Mouse (Mus musculus) midbrain, embryonic 14.5 days (tissue): ENCODE measurements at regions not wholly inside any gene's neighbourhood (a gene's known extent, or its start where the extent isn't known, plus 50 kb on each side); places are given as distances from the start of the nearest gene placed in this dataset.

Source experiments
- ATAC-seq: fragments of 200-750 bp; cut with Nextera tagmentation; 2 replicates; pipeline ENCODE4 v1.8.0; 2017; ENCODE audit warnings: moderate number of reproducible peaks, moderate library complexity; ENCODE audit not compliant: low FRiP score, low TSS enrichment
- DNase-seq: peaks from one replicate; pipeline ENCODE4 v3.0.0-alpha.2; 2015
- H3K27ac ChIP-seq: fragments of 300-500 bp; sonication (generic); replicated peaks from 2 replicates; pipeline ENCODE4 v1.5.1; 2014; ENCODE audit warnings: mild to moderate bottlenecking, low read depth, low read length, moderate library complexity
- H3K27me3 ChIP-seq: fragments of 300-500 bp; sonication (generic); 2 replicates; pipeline ENCODE4 v1.6.1; 2014; ENCODE audit warnings: low read length, control low read depth, mixed read lengths; ENCODE audit not compliant: control insufficient read depth, insufficient read depth
- H3K36me3 ChIP-seq: fragments of 300-500 bp; sonication (generic); 2 replicates; pipeline ENCODE4 v1.6.1; 2014; ENCODE audit warnings: low read length, control low read depth; ENCODE audit not compliant: control insufficient read depth, insufficient read depth
- H3K4me1 ChIP-seq: fragments of 300-500 bp; sonication (generic); 2 replicates; pipeline ENCODE4 v1.6.1; 2014; ENCODE audit warnings: mild to moderate bottlenecking, antibody characterized with exemption, low read length, control low read depth; ENCODE audit not compliant: control insufficient read depth, insufficient read depth
- H3K4me2 ChIP-seq: fragments of 300-500 bp; sonication (generic); 2 replicates; pipeline ENCODE4 v1.6.1; 2014; ENCODE audit warnings: mild to moderate bottlenecking, low read length, moderate library complexity
- H3K4me3 ChIP-seq: fragments of 300-500 bp; sonication (generic); replicated peaks from 2 replicates; pipeline ENCODE4 v1.5.1; 2014; ENCODE audit warnings: low read depth, low read length
- H3K9ac ChIP-seq: fragments of 300-500 bp; sonication (generic); replicated peaks from 2 replicates; pipeline ENCODE4 v1.6.1; 2014; ENCODE audit warnings: mild to moderate bottlenecking, low read length, moderate library complexity
- H3K9me3 ChIP-seq: fragments of 300-500 bp; sonication (generic); 2 replicates; pipeline ENCODE4 v1.6.1; 2016; ENCODE audit warnings: low read length, control low read depth, mixed read lengths; ENCODE audit not compliant: control insufficient read depth
- WGBS: fragments of 180-500 bp; shearing (Covaris S2); extraction: QIAGEN DNeasy Blood & Tissue Kit; methylation state at CpG from one replicate; pipeline ENCODE4 v1.1.7; 2014; 5-methylcytosine and 5-hydroxymethylcytosine counted together

DNA sequence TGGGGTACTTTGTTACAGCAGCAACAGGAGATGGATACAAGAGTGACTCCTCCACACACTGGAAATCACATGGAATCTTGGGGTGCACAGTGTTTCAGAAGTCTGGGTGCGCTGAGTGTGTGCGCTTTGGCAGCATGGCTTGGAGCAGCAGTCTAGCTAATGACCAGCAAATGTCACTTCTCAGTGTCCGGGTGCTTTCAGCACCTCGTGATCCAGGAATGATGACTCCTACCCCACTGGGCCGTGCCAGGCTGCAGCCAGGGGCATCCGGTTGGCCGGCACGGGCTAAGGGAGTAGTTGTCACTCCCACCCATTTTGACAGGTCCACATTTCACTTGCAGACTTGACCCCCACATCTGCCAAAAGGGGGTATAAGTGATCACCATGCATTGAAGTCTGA lies 264.3 kb downstream of the Rps24 start:
- Histone ChIP-seq H3K4me2 (no peak overlapping the region), H3K4me3 (no peak overlapping the region), H3K36me3 (no peaks in the 10 kb centered on the region), H3K27ac (no peak overlapping the region), H3K9me3 (no peaks in the 10 kb centered on the region), H3K4me1 (no peaks in the 10 kb centered on the region), H3K9ac (no peak overlapping the region), H3K27me3 (no peaks in the 10 kb centered on the region)
- DNase-seq: no peak
- WGBS: 93% methylated on average over 8 of the region's 8 CpGs
- ATAC-seq: no peak

GRCm38 (mm10) chr14:24754753-24755152 lies 267.8 kb downstream of the Rps24 start:
- H3K27me3 ChIP-seq: no peaks in the 10 kb centered on the region
- ATAC-seq (no peak), DNase-seq (peak; percentile 26)
- H3K9me3 ChIP-seq: no peaks in the 10 kb centered on the region
- 0 out of 2 replicates have a peak, but pooled peaks cover 7% of the 10 kb centered on the region for H3K4me1 ChIP-seq
- 40% methylated on average over 1 of the region's 1 CpGs for WGBS
- no peak overlapping the region for H3K9ac ChIP-seq
- no peaks in the 10 kb centered on the region for H3K36me3 ChIP-seq
- H3K27ac ChIP-seq: no peak overlapping the region
- no peak overlapping the region for H3K4me2 ChIP-seq
- H3K4me3 ChIP-seq: no peak overlapping the region

- DNase-seq: no peak
- peaks cover 14% of the 10 kb centered on the region for H3K4me1 ChIP-seq
- 86% methylated on average over 12 of the region's 12 CpGs for WGBS
- H3K36me3 ChIP-seq: no peaks in the 10 kb centered on the region
- no peak overlapping the region for H3K9ac ChIP-seq
- H3K9me3 ChIP-seq: no peaks in the 10 kb centered on the region
- H3K4me2 ChIP-seq: no peak overlapping the region
- H3K27me3 ChIP-seq: no peaks in the 10 kb centered on the region
- no peak overlapping the region for H3K4me3 ChIP-seq
- H3K27ac ChIP-seq: no peak overlapping the region; the same call in 1 of the 2 replicates
- no peak for ATAC-seq
These were observed 268.6 kb downstream of the Rps24 start for GRCm38 (mm10) chr14:24755426-24756117.

GRCm38 (mm10) chr14:24757302-24757701 lies 270.4 kb downstream of the Rps24 start:
- Histone ChIP-seq H3K9ac (no peak overlapping the region), H3K4me3 (no peak overlapping the region), H3K36me3 (no peaks in the 10 kb centered on the region), H3K4me1 (peaks cover 28% of the 10 kb centered on the region), H3K27ac (no peak overlapping the region), H3K4me2 (no peak overlapping the region), H3K9me3 (no peaks in the 10 kb centered on the region), H3K27me3 (no peaks in the 10 kb centered on the region)
- 73% methylated on average over 1 of the region's 1 CpGs for WGBS
- ATAC-seq (no peak), DNase-seq (no peak)

GRCm38 (mm10) chr14:24757843-24758242 lies 270.9 kb downstream of the Rps24 start:
- Histone ChIP-seq H3K4me1 (peaks cover 33% of the 10 kb centered on the region), H3K4me2 (no peak overlapping the region), H3K9me3 (no peaks in the 10 kb centered on the region), H3K9ac (no peak overlapping the region), H3K36me3 (no peaks in the 10 kb centered on the region), H3K27ac (no peak overlapping the region), H3K4me3 (no peak overlapping the region), H3K27me3 (no peaks in the 10 kb centered on the region)
- DNase-seq (no peak), ATAC-seq (no peak)
- 87% methylated on average over 1 of the region's 1 CpGs for WGBS

DNA sequence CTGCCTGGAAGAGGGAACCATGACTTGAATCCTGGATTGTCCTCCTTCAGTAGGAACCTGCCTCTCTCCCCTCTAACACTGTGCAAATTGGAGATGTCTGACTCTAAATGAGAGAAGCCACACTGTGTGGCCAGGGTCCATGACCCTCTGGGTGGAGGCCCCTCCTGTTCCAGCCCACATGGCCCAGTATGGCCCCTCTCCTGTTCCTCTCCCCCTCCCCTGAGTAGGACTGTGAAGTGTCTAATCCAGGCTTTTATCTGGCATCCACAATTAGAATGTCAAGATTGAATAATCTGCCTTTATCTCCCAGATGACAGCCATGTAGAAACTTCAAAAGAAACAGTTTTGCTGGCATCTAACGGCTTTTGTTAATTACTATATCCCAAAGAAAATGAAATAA lies 274.0 kb downstream of the Rps24 start:
- no peaks in the 10 kb centered on the region for H3K27me3 ChIP-seq
- no peak overlapping the region for H3K9ac ChIP-seq
- H3K4me1 ChIP-seq: peaks cover 60% of the 10 kb centered on the region
- ATAC-seq (no peak), DNase-seq (peak; percentile 39)
- no peak overlapping the region for H3K4me2 ChIP-seq
- H3K9me3 ChIP-seq: no peaks in the 10 kb centered on the region
- 30% methylated on average over 1 of the region's 1 CpGs for WGBS
- peak overlapping the region; percentile 64 for H3K27ac ChIP-seq
- no peak overlapping the region for H3K4me3 ChIP-seq
- H3K36me3 ChIP-seq: no peaks in the 10 kb centered on the region

DNA sequence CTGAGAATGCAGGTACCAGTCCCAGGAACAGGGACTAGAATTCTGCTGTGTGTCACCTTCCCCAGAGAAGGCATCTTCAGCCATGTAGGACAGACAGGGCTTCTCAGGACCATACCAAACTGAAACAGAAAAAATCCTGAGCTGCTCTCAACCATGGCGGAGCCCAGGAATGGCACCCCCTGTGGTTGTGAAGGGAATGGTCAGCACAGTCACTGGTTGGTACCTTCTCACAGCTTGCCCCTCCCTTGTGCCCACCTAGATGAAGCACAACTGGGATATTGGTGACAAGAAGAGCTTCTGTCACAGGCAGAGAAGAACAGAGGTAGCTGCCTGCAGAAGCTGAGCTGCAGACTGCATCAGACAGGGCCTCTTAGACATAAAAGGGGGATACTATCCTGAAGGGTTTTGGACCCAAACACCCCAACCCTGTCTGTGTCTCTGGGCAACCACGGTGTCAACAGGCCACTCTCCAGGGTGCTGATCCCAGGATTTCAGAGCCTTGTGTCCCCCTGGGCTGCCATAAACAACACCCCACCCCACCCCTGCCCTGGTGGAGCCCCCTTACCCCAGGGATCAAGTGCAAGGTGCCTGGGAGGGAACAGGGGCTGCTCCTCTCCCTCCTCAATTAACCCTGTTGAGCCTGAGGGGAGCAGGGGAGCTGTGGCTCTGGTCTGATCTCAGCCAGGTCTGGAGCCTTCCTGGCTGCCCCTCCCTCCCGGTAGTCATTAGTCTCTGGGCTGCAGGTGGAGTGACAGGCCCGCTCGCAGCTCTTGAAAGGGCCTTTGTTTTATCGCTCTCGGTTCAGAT lies 275.7 kb downstream of the Rps24 start:
- Histone ChIP-seq H3K9me3 (no peaks in the 10 kb centered on the region), H3K4me1 (peaks cover 56% of the 10 kb centered on the region), H3K9ac (0 out of 2 replicates have a peak overlapping the region, but pooled peaks have one; percentile 18), H3K36me3 (no peaks in the 10 kb centered on the region), H3K27ac (peak overlapping the region; percentile 87), H3K4me3 (no peak overlapping the region), H3K4me2 (no peak overlapping the region), H3K27me3 (no peaks in the 10 kb centered on the region)
- 10% methylated on average over 7 of the region's 7 CpGs for WGBS
- peak; percentile 70 for DNase-seq
- peak; percentile 49; the same call in 1 of the 2 replicates for ATAC-seq

- Histone ChIP-seq H3K9me3 (no peaks in the 10 kb centered on the region), H3K9ac (no peak overlapping the region), H3K4me2 (no peak overlapping the region), H3K4me1 (peaks cover 56% of the 10 kb centered on the region), H3K27me3 (no peaks in the 10 kb centered on the region), H3K4me3 (no peak overlapping the region), H3K27ac (peak overlapping the region; percentile 87), H3K36me3 (no peaks in the 10 kb centered on the region)
- ATAC-seq (peak; percentile 53), DNase-seq (no peak)
- 51% methylated on average over 9 of the region's 9 CpGs for WGBS
These were observed 276.4 kb downstream of the Rps24 start for GRCm38 (mm10) chr14:24763275-24763812.
